Mouse (Mus musculus) neutrophil, adult 65 days (primary cell): Measurements from ENCODE around the gene Mnx1. TPM values are rescaled to one million over a fixed set of nuclear protein-coding genes. Genes with fewer than 3 reads are reported as not detected.

ENCODE experiments used
- total RNA-seq: library from RNA; stranded (reverse); gene quantifications from 2 replicates; pipeline ENCODE4 v1.2.4, GENCODE M21; 2023

Mnx1 gene
- not detected in 2 replicates for total RNA-seq

GRCm38 (mm10) chr5:29478208-29479197, at the start of gene Mnx1:
TSS of gene Mnx1 (minus strand) at chr5:29478470.

GRCm38 (mm10) chr5:29434228-29434871, 43.9 kb downstream of the Mnx1 start, which contains the start of gene Nom1:
TSS of gene Nom1 (plus strand) at chr5:29434664.

Other genes starting within 250 kb of the Mnx1 start
- 0.34 and 0.41 TPM in 2 replicates for gene Lmbr1, start 100.1 kb downstream of the Mnx1 start, total RNA-seq
- gene Nom1, start 43.8 kb downstream of the Mnx1 start, total RNA-seq: 7.5 and 8.4 TPM in 2 replicates
- gene Ube3c, start 90.8 kb upstream of the Mnx1 start, total RNA-seq: 13.3 and 17.6 TPM in 2 replicates